Mouse (Mus musculus): ENCODE results near the gene Kdsr.
A peak's percentile ranks its signal among the peaks of the same experiment; 100 is the strongest.

GRCm38 (mm10) chr1:106735586-106735985 lies 23.9 kb downstream of the Kdsr start:
- TF ChIP-seq CTCF (IDR thresholded peaks at IDR 0.05; ENCODE audit: low read depth) (peak; percentile 80), EP300 (optimal IDR thresholded peaks at IDR 0.05) (no peak)

Measured in stomach, postnatal 0 days (tissue).